Mouse (Mus musculus): ENCODE results near the gene Mtor. TPM values are rescaled to one million over a fixed set of nuclear protein-coding genes. Genes with fewer than 3 reads are reported as not detected.

The Mtor gene
- polyA plus RNA-seq, 1 experiment from 2014 or later: 19.3 TPM

- Histone ChIP-seq H3K27me3 (no peaks in the 10 kb centered on the region), H3K9me3 (no peaks in the 10 kb centered on the region), H3K4me2 (no peak overlapping the region), H3K27ac (no peak overlapping the region), H3K4me3 (replicated peaks) (no peak overlapping the region), H3K9ac (replicated peaks) (no peak overlapping the region), H3K4me1 (replicated peaks) (no peaks in the 10 kb centered on the region), H3K36me3 (peaks cover 54% of the 10 kb centered on the region)
- no peak for ATAC-seq (ENCODE audit: insufficient number of reproducible peaks, insufficient read depth, low FRiP score, low TSS enrichment, low read depth)
- WGBS: 86% methylated on average over 4 of the region's 4 CpGs
These were observed 134.8 kb downstream of the Mtor start for GRCm38 (mm10) chr4:148583257-148583656.

GRCm38 (mm10) chr4:148586648-148587047, 138.2 kb downstream of the Mtor start:
- Histone ChIP-seq H3K9me3 (no peaks in the 10 kb centered on the region), H3K4me3 (replicated peaks) (no peak overlapping the region), H3K4me1 (replicated peaks) (peaks cover 4% of the 10 kb centered on the region; the same call in 1 of the 2 replicates), H3K27ac (no peak overlapping the region), H3K4me2 (no peak overlapping the region), H3K27me3 (no peaks in the 10 kb centered on the region), H3K36me3 (peaks cover 20% of the 10 kb centered on the region), H3K9ac (replicated peaks) (no peak overlapping the region)
- ATAC-seq (ENCODE audit: insufficient number of reproducible peaks, insufficient read depth, low FRiP score, low TSS enrichment, low read depth): no peak
- 77% methylated on average over 9 of the region's 9 CpGs for WGBS

GRCm38 (mm10) chr4:148588793-148589192, 140.4 kb downstream of the Mtor start:
- no peak overlapping the region for H3K27ac ChIP-seq
- H3K4me2 ChIP-seq: no peak overlapping the region
- peaks cover 15% of the 10 kb centered on the region for H3K4me1 ChIP-seq (replicated peaks)
- H3K36me3 ChIP-seq: peaks cover 12% of the 10 kb centered on the region
- H3K9ac ChIP-seq (replicated peaks): no peak overlapping the region
- no peaks in the 10 kb centered on the region for H3K9me3 ChIP-seq
- no peak overlapping the region for H3K4me3 ChIP-seq (replicated peaks)
- ATAC-seq (ENCODE audit: insufficient number of reproducible peaks, insufficient read depth, low FRiP score, low TSS enrichment, low read depth): no peak
- no peaks in the 10 kb centered on the region for H3K27me3 ChIP-seq
- WGBS: 83% methylated on average over 9 of the region's 9 CpGs

- H3K27ac ChIP-seq: no peak overlapping the region
- no peak for ATAC-seq (ENCODE audit: insufficient number of reproducible peaks, insufficient read depth, low FRiP score, low TSS enrichment, low read depth)
- peaks cover 19% of the 10 kb centered on the region for H3K36me3 ChIP-seq
- H3K4me3 ChIP-seq (replicated peaks): no peak overlapping the region
- no peak overlapping the region for H3K9ac ChIP-seq (replicated peaks)
- no peaks in the 10 kb centered on the region for H3K27me3 ChIP-seq
- WGBS: 54% methylated on average over 7 of the region's 8 CpGs
- peaks cover 15% of the 10 kb centered on the region for H3K4me1 ChIP-seq (replicated peaks)
- H3K9me3 ChIP-seq: no peaks in the 10 kb centered on the region
- no peak overlapping the region for H3K4me2 ChIP-seq
These were observed 141.2 kb downstream of the Mtor start for GRCm38 (mm10) chr4:148589565-148589964.

- 7% methylated on average over 18 of the region's 18 CpGs for WGBS
- Histone ChIP-seq H3K27ac (peak overlapping the region; percentile 66), H3K36me3 (peaks cover 30% of the 10 kb centered on the region), H3K4me2 (peak overlapping the region; percentile 91), H3K9ac (replicated peaks) (peak overlapping the region; percentile 52), H3K4me3 (replicated peaks) (peak overlapping the region; percentile 98), H3K4me1 (replicated peaks) (peaks cover 15% of the 10 kb centered on the region), H3K27me3 (no peaks in the 10 kb centered on the region), H3K9me3 (no peaks in the 10 kb centered on the region)
- no peak for ATAC-seq (ENCODE audit: insufficient number of reproducible peaks, insufficient read depth, low FRiP score, low TSS enrichment, low read depth)
These were observed 142.2 kb downstream of the Mtor start for GRCm38 (mm10) chr4:148590421-148591170.

- Histone ChIP-seq H3K9me3 (no peaks in the 10 kb centered on the region), H3K4me3 (replicated peaks) (peak within 1 kb of the TSS; percentile 98), H3K4me2 (peak within 1 kb of the TSS; percentile 91), H3K9ac (replicated peaks) (peak within 1 kb of the TSS; percentile 88), H3K27ac (peak within 1 kb of the TSS; percentile 66), H3K36me3 (peaks cover 36% of the 10 kb centered on the region), H3K4me1 (replicated peaks) (peaks cover 15% of the 10 kb centered on the region), H3K27me3 (no peaks in the 10 kb centered on the region)
- 0% methylated on average over 33 of the region's 50 CpGs for WGBS
- peak; percentile 98 for ATAC-seq (ENCODE audit: insufficient number of reproducible peaks, insufficient read depth, low FRiP score, low TSS enrichment, low read depth)
These were observed 142.8 kb downstream of the Mtor start, which contains the start of gene Srm for GRCm38 (mm10) chr4:148591171-148591630. Srm (plus strand) TSS chr4:148591503.

GRCm38 (mm10) chr4:148591637-148592380, 143.4 kb downstream of the Mtor start:
- WGBS: 1% methylated on average over 47 of the region's 53 CpGs
- Histone ChIP-seq H3K9me3 (no peaks in the 10 kb centered on the region), H3K9ac (replicated peaks) (peak overlapping the region; percentile 88), H3K4me2 (peak overlapping the region; percentile 91), H3K4me1 (replicated peaks) (peaks cover 15% of the 10 kb centered on the region), H3K27ac (no peak overlapping the region), H3K36me3 (peaks cover 42% of the 10 kb centered on the region), H3K4me3 (replicated peaks) (peak overlapping the region; percentile 98), H3K27me3 (no peaks in the 10 kb centered on the region)
- ATAC-seq (ENCODE audit: insufficient number of reproducible peaks, insufficient read depth, low FRiP score, low TSS enrichment, low read depth): peak; percentile 63

GRCm38 (mm10) chr4:148593996-148594395, 145.6 kb downstream of the Mtor start:
- H3K9ac ChIP-seq (replicated peaks): no peak overlapping the region
- no peaks in the 10 kb centered on the region for H3K27me3 ChIP-seq
- no peaks in the 10 kb centered on the region for H3K9me3 ChIP-seq
- H3K4me2 ChIP-seq: no peak overlapping the region
- H3K4me3 ChIP-seq (replicated peaks): no peak overlapping the region
- H3K27ac ChIP-seq: no peak overlapping the region
- peaks cover 15% of the 10 kb centered on the region for H3K4me1 ChIP-seq (replicated peaks)
- WGBS: 95% methylated on average over 11 of the region's 11 CpGs
- peaks cover 64% of the 10 kb centered on the region for H3K36me3 ChIP-seq
- no peak for ATAC-seq (ENCODE audit: insufficient number of reproducible peaks, insufficient read depth, low FRiP score, low TSS enrichment, low read depth)

GRCm38 (mm10) chr4:148595916-148596315, 147.5 kb downstream of the Mtor start:
- Histone ChIP-seq H3K27ac (no peak overlapping the region), H3K9ac (replicated peaks) (no peak overlapping the region), H3K4me2 (no peak overlapping the region), H3K9me3 (no peaks in the 10 kb centered on the region), H3K27me3 (no peaks in the 10 kb centered on the region), H3K4me3 (replicated peaks) (no peak overlapping the region), H3K4me1 (replicated peaks) (peaks cover 11% of the 10 kb centered on the region), H3K36me3 (peaks cover 71% of the 10 kb centered on the region)
- WGBS: 91% methylated on average over 6 of the region's 6 CpGs
- ATAC-seq (ENCODE audit: insufficient number of reproducible peaks, insufficient read depth, low FRiP score, low TSS enrichment, low read depth): no peak

- Histone ChIP-seq H3K4me1 (replicated peaks) (peaks cover 11% of the 10 kb centered on the region), H3K9me3 (no peaks in the 10 kb centered on the region), H3K27me3 (no peaks in the 10 kb centered on the region), H3K27ac (no peak overlapping the region), H3K9ac (replicated peaks) (no peak overlapping the region), H3K4me2 (no peak overlapping the region), H3K36me3 (peaks cover 71% of the 10 kb centered on the region), H3K4me3 (replicated peaks) (no peak overlapping the region)
- WGBS: 97% methylated on average over 3 of the region's 3 CpGs
- no peak for ATAC-seq (ENCODE audit: insufficient number of reproducible peaks, insufficient read depth, low FRiP score, low TSS enrichment, low read depth)
These were observed 148.3 kb downstream of the Mtor start for GRCm38 (mm10) chr4:148596731-148597130.

GRCm38 (mm10) chr4:148598826-148599225, 150.4 kb downstream of the Mtor start:
- ATAC-seq (ENCODE audit: insufficient number of reproducible peaks, insufficient read depth, low FRiP score, low TSS enrichment, low read depth): no peak
- Histone ChIP-seq H3K27ac (no peak overlapping the region), H3K4me3 (replicated peaks) (no peak overlapping the region), H3K27me3 (no peaks in the 10 kb centered on the region), H3K9me3 (no peaks in the 10 kb centered on the region), H3K36me3 (peaks cover 59% of the 10 kb centered on the region), H3K4me1 (replicated peaks) (no peaks in the 10 kb centered on the region), H3K9ac (replicated peaks) (no peak overlapping the region), H3K4me2 (no peak overlapping the region)
- 93% methylated on average over 12 of the region's 12 CpGs for WGBS

Data from limb, embryonic 12.5 days (tissue).